Mouse (Mus musculus): ENCODE measurements around the gene Gm49450. TPM values are rescaled to one million over a fixed set of nuclear protein-coding genes. Genes with fewer than 3 reads are reported as not detected.
"Not testable (repeated sequence)": the region's sequence is repeated elsewhere in the genome, so short reads cannot be mapped to it uniquely, and the experiment has no call there.

Gene Gm49450
- polyA plus RNA-seq, 1 experiment, result not detected

GRCm38 (mm10) chr15:98973015-98973614, 19.8 kb upstream of the Gm49450 start:
- no peaks in the 10 kb centered on the region for H3K9me3 ChIP-seq (replicated peaks; ENCODE audit: control insufficient read depth, insufficient read depth, low read length, poor library complexity, severe bottlenecking)
- no peak overlapping the region for H3K27ac ChIP-seq (ENCODE audit: insufficient read depth, low read length)
- TF ChIP-seq POLR2A (IDR thresholded peaks at IDR 0.05; ENCODE audit: insufficient read depth, low read length), result no peak
- TF ChIP-seq EP300 (IDR thresholded peaks at IDR 0.05; ENCODE audit: insufficient read depth, low read depth, low read length), result no peak
- no peak for TF ChIP-seq CTCF (IDR thresholded peaks at IDR 0.05; ENCODE audit: low read depth, low read length)
- no peaks in the 10 kb centered on the region for H3K27me3 ChIP-seq (ENCODE audit: control insufficient read depth, insufficient read depth, low read length, poor library complexity, severe bottlenecking)
- no peak overlapping the region for H3K9ac ChIP-seq (ENCODE audit: low read depth, poor library complexity, severe bottlenecking)
- no peaks in the 10 kb centered on the region for H3K36me3 ChIP-seq (ENCODE audit: control insufficient read depth, insufficient read depth, low read length, poor library complexity, severe bottlenecking)
- peaks cover 2% of the 10 kb centered on the region for H3K4me1 ChIP-seq (ENCODE audit: control insufficient read depth, insufficient read depth, low read length)
- H3K4me3 ChIP-seq (ENCODE audit: low read depth, low read length), result no peak overlapping the region

GRCm38 (mm10) chr15:98971576-98972320, 18.4 kb upstream of the Gm49450 start:
- not testable (repeated sequence) for H3K9me3 ChIP-seq (replicated peaks; ENCODE audit: control insufficient read depth, insufficient read depth, low read length, poor library complexity, severe bottlenecking); H3K27me3 ChIP-seq (ENCODE audit: control insufficient read depth, insufficient read depth, low read length, poor library complexity, severe bottlenecking); H3K36me3 ChIP-seq (ENCODE audit: control insufficient read depth, insufficient read depth, low read length, poor library complexity, severe bottlenecking); H3K4me1 ChIP-seq (ENCODE audit: control insufficient read depth, insufficient read depth, low read length)
- Histone ChIP-seq H3K9ac (ENCODE audit: low read depth, poor library complexity, severe bottlenecking) (0 out of 2 replicates have a peak overlapping the region, but pooled peaks have one; percentile 4), H3K4me3 (ENCODE audit: low read depth, low read length) (peak overlapping the region; percentile 4; the same call in 1 of the 2 replicates), H3K27ac (ENCODE audit: insufficient read depth, low read length) (peak overlapping the region; percentile 28)
- peak; percentile 55 for TF ChIP-seq POLR2A (IDR thresholded peaks at IDR 0.05; ENCODE audit: insufficient read depth, low read length)
- peak; percentile 32; the same call in 1 of the 2 replicates for TF ChIP-seq EP300 (IDR thresholded peaks at IDR 0.05; ENCODE audit: insufficient read depth, low read depth, low read length)

- H3K27me3 ChIP-seq (ENCODE audit: control insufficient read depth, insufficient read depth, low read length, poor library complexity, severe bottlenecking), result no peaks in the 10 kb centered on the region
- H3K9me3 ChIP-seq (replicated peaks; ENCODE audit: control insufficient read depth, insufficient read depth, low read length, poor library complexity, severe bottlenecking), result no peaks in the 10 kb centered on the region
- H3K4me1 ChIP-seq (ENCODE audit: control insufficient read depth, insufficient read depth, low read length), result no peaks in the 10 kb centered on the region
- H3K27ac ChIP-seq (ENCODE audit: insufficient read depth, low read length), result peak overlapping the region; percentile 28
- TF ChIP-seq CTCF (IDR thresholded peaks at IDR 0.05; ENCODE audit: low read depth, low read length) (no peak), POLR2A (IDR thresholded peaks at IDR 0.05; ENCODE audit: insufficient read depth, low read length) (no peak), EP300 (IDR thresholded peaks at IDR 0.05; ENCODE audit: insufficient read depth, low read depth, low read length) (no peak)
- H3K36me3 ChIP-seq (ENCODE audit: control insufficient read depth, insufficient read depth, low read length, poor library complexity, severe bottlenecking), result no peaks in the 10 kb centered on the region
- H3K9ac ChIP-seq (ENCODE audit: low read depth, poor library complexity, severe bottlenecking), result 0 out of 2 replicates have a peak overlapping the region, but pooled peaks have one; percentile 4
- no peak overlapping the region for H3K4me3 ChIP-seq (ENCODE audit: low read depth, low read length)
Measured at GRCm38 (mm10) chr15:98971111-98971510, 17.8 kb upstream of the Gm49450 start.

- peak overlapping the region; percentile 90 for H3K27ac ChIP-seq (ENCODE audit: insufficient read depth, low read length)
- no peaks in the 10 kb centered on the region for H3K4me1 ChIP-seq (ENCODE audit: control insufficient read depth, insufficient read depth, low read length)
- no peak overlapping the region for H3K4me3 ChIP-seq (ENCODE audit: low read depth, low read length)
- no peaks in the 10 kb centered on the region for H3K9me3 ChIP-seq (replicated peaks; ENCODE audit: control insufficient read depth, insufficient read depth, low read length, poor library complexity, severe bottlenecking)
- no peaks in the 10 kb centered on the region for H3K36me3 ChIP-seq (ENCODE audit: control insufficient read depth, insufficient read depth, low read length, poor library complexity, severe bottlenecking)
- TF ChIP-seq EP300 (IDR thresholded peaks at IDR 0.05; ENCODE audit: insufficient read depth, low read depth, low read length) (peak; percentile 78), POLR2A (IDR thresholded peaks at IDR 0.05; ENCODE audit: insufficient read depth, low read length) (no peak)
- no peaks in the 10 kb centered on the region for H3K27me3 ChIP-seq (ENCODE audit: control insufficient read depth, insufficient read depth, low read length, poor library complexity, severe bottlenecking)
- H3K9ac ChIP-seq (ENCODE audit: low read depth, poor library complexity, severe bottlenecking), result 0 out of 2 replicates have a peak overlapping the region, but pooled peaks have one; percentile 8
Measured at GRCm38 (mm10) chr15:98969372-98970101, 16.2 kb upstream of the Gm49450 start.

GRCm38 (mm10) chr15:98968701-98969371, 15.5 kb upstream of the Gm49450 start:
- Histone ChIP-seq H3K9ac (ENCODE audit: low read depth, poor library complexity, severe bottlenecking) (0 out of 2 replicates have a peak overlapping the region, but pooled peaks have one; percentile 18), H3K4me3 (ENCODE audit: low read depth, low read length) (peak overlapping the region; percentile 23), H3K4me1 (ENCODE audit: control insufficient read depth, insufficient read depth, low read length) (no peaks in the 10 kb centered on the region), H3K27ac (ENCODE audit: insufficient read depth, low read length) (peak overlapping the region; percentile 93), H3K9me3 (replicated peaks; ENCODE audit: control insufficient read depth, insufficient read depth, low read length, poor library complexity, severe bottlenecking) (no peaks in the 10 kb centered on the region), H3K27me3 (ENCODE audit: control insufficient read depth, insufficient read depth, low read length, poor library complexity, severe bottlenecking) (no peaks in the 10 kb centered on the region), H3K36me3 (ENCODE audit: control insufficient read depth, insufficient read depth, low read length, poor library complexity, severe bottlenecking) (no peaks in the 10 kb centered on the region)
- peak; percentile 83; the same call in 1 of the 2 replicates for TF ChIP-seq EP300 (IDR thresholded peaks at IDR 0.05; ENCODE audit: insufficient read depth, low read depth, low read length)
- TF ChIP-seq CTCF (IDR thresholded peaks at IDR 0.05; ENCODE audit: low read depth, low read length), result no peak
- TF ChIP-seq POLR2A (IDR thresholded peaks at IDR 0.05; ENCODE audit: insufficient read depth, low read length), result no peak

All from ES-Bruce4 (cell line).